Mouse (Mus musculus): Measurements from ENCODE around the gene Nprl2.

- TF ChIP-seq ZMIZ1 (IDR thresholded peaks at IDR 0.05; ENCODE audit: low read depth, low read length) = no peak
- 0 out of 2 replicates have a peak, but pooled peaks have one; percentile 20 for TF ChIP-seq MEF2A (IDR thresholded peaks at IDR 0.05; ENCODE audit: borderline replicate concordance, low read depth, low read length)
- TF ChIP-seq USF1 (IDR thresholded peaks at IDR 0.05; ENCODE audit: low read depth, low read length) = no peak
- TF ChIP-seq CTCF (conservative IDR thresholded peaks at IDR 0.05 in 1 of 2, IDR thresholded peaks at IDR 0.05 in 1 of 2; ENCODE audit: low read depth in 2 of 2, low read length in 2 of 2) = peak; percentile 95 to 98
- TF ChIP-seq GABPA (IDR thresholded peaks at IDR 0.05; ENCODE audit: insufficient replicate concordance, low read depth, low read length) = no peak
- no peak for TF ChIP-seq USF2 (conservative IDR thresholded peaks at IDR 0.05; ENCODE audit: low read depth, low read length)
- peak; percentile 98 for TF ChIP-seq RAD21 (IDR thresholded peaks at IDR 0.05; ENCODE audit: low read depth, low read length)
- no peak for TF ChIP-seq KAT2A (IDR thresholded peaks at IDR 0.05; ENCODE audit: insufficient replicate concordance, low read length)
- TF ChIP-seq RCOR1 (conservative IDR thresholded peaks at IDR 0.05; ENCODE audit: low read depth, low read length) = no peak
- no peak for TF ChIP-seq SIN3A (IDR thresholded peaks at IDR 0.05; ENCODE audit: low read length)
- TF ChIP-seq BHLHE40 (IDR thresholded peaks at IDR 0.05; ENCODE audit: low read depth, low read length) = no peak
- no peak for TF ChIP-seq MXI1 (IDR thresholded peaks at IDR 0.05; ENCODE audit: low read depth, low read length)
- 0 out of 2 replicates have a peak, but pooled peaks have one; percentile 10 for TF ChIP-seq ELF1 (IDR thresholded peaks at IDR 0.05; ENCODE audit: low read depth, low read length)
Measured at GRCm38 (mm10) chr9:107514303-107514955, 27.6 kb upstream of the Nprl2 start.
